Mouse (Mus musculus): ENCODE measurements around the gene Dbil5. TPM values are rescaled to one million over a fixed set of nuclear protein-coding genes. Genes with fewer than 3 reads are reported as not detected.
A peak's percentile ranks its signal among the peaks of the same experiment; 100 is the strongest.

Gene Dbil5
- polyA plus RNA-seq, 1 experiment from 2014 or later, result not detected

DNA sequence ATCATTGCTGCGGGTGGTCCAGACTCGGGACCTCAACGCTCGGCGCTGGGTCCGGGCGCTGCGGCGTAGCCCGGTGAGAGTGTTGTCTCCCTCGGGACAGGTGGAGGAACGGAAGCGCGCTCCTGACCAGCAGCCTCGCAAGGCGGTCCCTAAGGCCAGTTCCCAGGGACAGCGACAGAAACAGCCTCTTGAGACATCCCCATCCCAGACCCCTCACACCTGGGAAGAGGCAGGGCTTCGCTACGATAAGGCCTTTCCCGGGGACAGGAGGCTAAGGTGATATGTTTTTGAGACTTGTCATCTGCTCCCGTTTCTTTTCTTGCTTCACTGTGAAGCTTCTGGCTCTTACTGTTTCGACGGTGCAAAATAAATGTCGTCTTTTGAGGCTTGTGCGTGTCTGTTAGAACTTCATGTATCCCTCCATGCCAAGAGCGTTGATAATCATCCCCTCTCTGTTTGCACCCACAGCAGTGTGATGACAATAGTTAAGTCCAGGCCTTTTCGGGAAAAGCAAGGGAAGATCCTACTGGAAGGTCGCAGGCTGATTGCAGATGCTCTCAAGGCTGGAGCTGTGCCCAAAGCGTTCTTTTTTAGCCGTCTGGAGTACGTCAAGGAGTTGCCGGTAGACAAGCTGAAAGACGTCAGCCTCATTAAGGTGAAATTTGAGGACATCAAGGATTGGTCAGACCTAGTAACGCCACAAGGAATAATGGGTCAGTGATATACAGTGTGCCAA lies 26.6 kb downstream of the Dbil5 start:
- no peak overlapping the region for H3K27ac ChIP-seq
- peak overlapping the region; percentile 82 for H3K4me3 ChIP-seq
- H3K4me1 ChIP-seq, result peaks cover 23% of the 10 kb centered on the region
- H3K27me3 ChIP-seq, result no peaks in the 10 kb centered on the region
- peak overlapping the region; percentile 87 for H3K9ac ChIP-seq
- H3K9me3 ChIP-seq (replicated peaks), result no peaks in the 10 kb centered on the region
- H3K4me2 ChIP-seq, result peak overlapping the region; percentile 76
- ATAC-seq, result no peak
- H3K36me3 ChIP-seq (ENCODE audit: poor library complexity, severe bottlenecking), result peaks cover 24% of the 10 kb centered on the region
- 3% methylated on average over 34 of the region's 34 CpGs for WGBS

DNA sequence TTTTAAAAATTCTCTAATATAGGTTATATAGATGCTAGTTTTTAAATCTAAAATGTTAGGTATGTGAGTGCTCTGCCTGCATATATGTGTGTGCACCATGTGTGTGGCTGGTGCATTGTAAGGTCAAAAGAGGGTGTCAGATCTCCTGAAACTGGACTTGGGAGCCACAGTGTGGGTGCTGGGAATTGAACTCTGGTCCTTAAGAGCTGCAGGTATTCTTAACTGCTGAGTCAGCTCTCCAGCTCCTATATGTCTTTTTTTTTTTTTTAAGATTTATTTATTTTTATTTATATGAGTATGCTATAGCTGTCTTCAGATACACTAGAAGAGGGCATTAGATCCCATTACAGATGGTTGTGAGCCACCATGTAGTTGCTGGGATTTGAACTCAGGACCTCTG lies 29.0 kb downstream of the Dbil5 start:
- peaks cover 23% of the 10 kb centered on the region for H3K4me1 ChIP-seq
- H3K27me3 ChIP-seq, result no peaks in the 10 kb centered on the region
- no peaks in the 10 kb centered on the region for H3K9me3 ChIP-seq (replicated peaks)
- H3K36me3 ChIP-seq (ENCODE audit: poor library complexity, severe bottlenecking), result peaks cover 32% of the 10 kb centered on the region
- H3K27ac ChIP-seq, result no peak overlapping the region
- ATAC-seq, result no peak
- no peak overlapping the region for H3K4me3 ChIP-seq
- no peak overlapping the region for H3K4me2 ChIP-seq
- H3K9ac ChIP-seq, result no peak overlapping the region

DNA sequence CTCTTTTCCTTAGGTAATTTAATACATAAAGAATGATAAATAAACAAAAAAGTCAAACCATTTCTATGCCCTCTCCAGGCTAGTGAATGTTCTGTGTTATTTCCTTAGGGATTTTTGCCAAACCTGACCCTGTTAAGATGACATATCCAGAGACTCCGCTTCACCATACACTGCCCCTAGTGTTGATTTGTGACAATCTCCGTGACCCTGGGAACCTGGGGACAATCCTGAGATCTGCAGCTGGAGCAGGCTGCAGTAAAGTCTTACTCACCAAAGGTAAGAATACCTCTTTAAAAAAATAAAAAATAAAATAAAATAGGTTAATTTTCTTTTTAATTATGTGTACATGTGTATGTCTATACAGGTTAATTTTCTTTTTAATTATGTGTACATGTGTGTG lies 29.8 kb downstream of the Dbil5 start:
- no peak overlapping the region for H3K27ac ChIP-seq
- WGBS, result 47% methylated on average over 2 of the region's 2 CpGs
- no peaks in the 10 kb centered on the region for H3K9me3 ChIP-seq (replicated peaks)
- no peaks in the 10 kb centered on the region for H3K27me3 ChIP-seq
- H3K4me1 ChIP-seq, result peaks cover 25% of the 10 kb centered on the region
- H3K9ac ChIP-seq, result no peak overlapping the region
- peaks cover 32% of the 10 kb centered on the region for H3K36me3 ChIP-seq (ENCODE audit: poor library complexity, severe bottlenecking)
- no peak overlapping the region for H3K4me2 ChIP-seq
- no peak for ATAC-seq
- H3K4me3 ChIP-seq, result no peak overlapping the region

GRCm38 (mm10) chr11:76252036-76252435 lies 34.6 kb downstream of the Dbil5 start:
- Histone ChIP-seq H3K4me1 (peaks cover 27% of the 10 kb centered on the region), H3K4me2 (no peak overlapping the region), H3K9me3 (replicated peaks) (no peaks in the 10 kb centered on the region), H3K27ac (0 out of 2 replicates have a peak overlapping the region, but pooled peaks have one; percentile 6), H3K36me3 (ENCODE audit: poor library complexity, severe bottlenecking) (peaks cover 32% of the 10 kb centered on the region), H3K4me3 (no peak overlapping the region), H3K9ac (no peak overlapping the region; the same call in 1 of the 2 replicates), H3K27me3 (no peaks in the 10 kb centered on the region)
- WGBS, result 58% methylated on average over 3 of the region's 3 CpGs
- ATAC-seq, result no peak

GRCm38 (mm10) chr11:76253145-76253917 lies 35.9 kb downstream of the Dbil5 start:
- H3K4me3 ChIP-seq, result no peak overlapping the region
- H3K9ac ChIP-seq, result no peak overlapping the region
- H3K27ac ChIP-seq, result no peak overlapping the region
- no peaks in the 10 kb centered on the region for H3K27me3 ChIP-seq
- 57% methylated on average over 5 of the region's 5 CpGs for WGBS
- H3K4me1 ChIP-seq, result peaks cover 27% of the 10 kb centered on the region
- no peak overlapping the region for H3K4me2 ChIP-seq
- ATAC-seq, result peak; percentile 89
- peaks cover 29% of the 10 kb centered on the region for H3K36me3 ChIP-seq (ENCODE audit: poor library complexity, severe bottlenecking)
- H3K9me3 ChIP-seq (replicated peaks), result no peaks in the 10 kb centered on the region

GRCm38 (mm10) chr11:76253918-76254264 lies 36.5 kb downstream of the Dbil5 start:
- Histone ChIP-seq H3K4me1 (peaks cover 27% of the 10 kb centered on the region), H3K4me2 (no peak overlapping the region), H3K4me3 (no peak overlapping the region), H3K9ac (no peak overlapping the region), H3K27me3 (no peaks in the 10 kb centered on the region), H3K36me3 (ENCODE audit: poor library complexity, severe bottlenecking) (peaks cover 23% of the 10 kb centered on the region), H3K27ac (no peak overlapping the region), H3K9me3 (replicated peaks) (no peaks in the 10 kb centered on the region)
- 74% methylated on average over 4 of the region's 4 CpGs for WGBS
- ATAC-seq, result no peak

GRCm38 (mm10) chr11:76255431-76256001 lies 38.1 kb downstream of the Dbil5 start:
- no peak overlapping the region for H3K4me3 ChIP-seq
- no peak overlapping the region for H3K4me2 ChIP-seq
- peaks cover 7% of the 10 kb centered on the region for H3K36me3 ChIP-seq (ENCODE audit: poor library complexity, severe bottlenecking)
- H3K9me3 ChIP-seq (replicated peaks), result no peaks in the 10 kb centered on the region
- peaks cover 36% of the 10 kb centered on the region for H3K4me1 ChIP-seq
- H3K27me3 ChIP-seq, result no peaks in the 10 kb centered on the region
- ATAC-seq, result peak; percentile 44; the same call in 1 of the 2 replicates
- H3K27ac ChIP-seq, result 0 out of 2 replicates have a peak overlapping the region, but pooled peaks have one; percentile 55
- 58% methylated on average over 4 of the region's 4 CpGs for WGBS
- H3K9ac ChIP-seq, result peak overlapping the region; percentile 37; the same call in 1 of the 2 replicates

DNA sequence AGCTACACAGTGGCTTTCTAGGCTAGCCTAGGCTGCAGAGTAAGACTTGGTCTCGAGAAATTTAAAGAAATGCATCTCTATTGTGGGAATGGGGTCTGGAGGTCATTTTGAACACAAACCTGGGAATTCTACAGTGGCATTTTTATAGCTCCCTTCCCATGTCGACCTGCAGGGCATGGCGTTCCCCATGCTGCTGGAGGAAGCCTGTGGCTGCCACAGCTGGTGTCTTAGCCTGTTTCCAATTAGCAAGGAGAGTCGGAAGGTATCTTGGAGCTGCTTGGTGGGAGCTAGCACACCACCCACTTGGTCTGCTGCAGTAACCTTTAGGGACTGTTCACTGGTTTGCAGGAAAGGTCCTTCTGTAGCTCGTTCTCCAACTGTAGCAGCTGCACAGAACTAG lies 38.7 kb downstream of the Dbil5 start:
- peak overlapping the region; percentile 55 for H3K27ac ChIP-seq
- no peaks in the 10 kb centered on the region for H3K27me3 ChIP-seq
- H3K4me3 ChIP-seq, result no peak overlapping the region
- H3K4me1 ChIP-seq, result peaks cover 42% of the 10 kb centered on the region
- no peak overlapping the region for H3K4me2 ChIP-seq
- peaks cover 5% of the 10 kb centered on the region; the same call in 1 of the 2 replicates for H3K36me3 ChIP-seq (ENCODE audit: poor library complexity, severe bottlenecking)
- 60% methylated on average over 5 of the region's 5 CpGs for WGBS
- ATAC-seq, result no peak
- H3K9me3 ChIP-seq (replicated peaks), result no peaks in the 10 kb centered on the region
- H3K9ac ChIP-seq, result no peak overlapping the region

DNA sequence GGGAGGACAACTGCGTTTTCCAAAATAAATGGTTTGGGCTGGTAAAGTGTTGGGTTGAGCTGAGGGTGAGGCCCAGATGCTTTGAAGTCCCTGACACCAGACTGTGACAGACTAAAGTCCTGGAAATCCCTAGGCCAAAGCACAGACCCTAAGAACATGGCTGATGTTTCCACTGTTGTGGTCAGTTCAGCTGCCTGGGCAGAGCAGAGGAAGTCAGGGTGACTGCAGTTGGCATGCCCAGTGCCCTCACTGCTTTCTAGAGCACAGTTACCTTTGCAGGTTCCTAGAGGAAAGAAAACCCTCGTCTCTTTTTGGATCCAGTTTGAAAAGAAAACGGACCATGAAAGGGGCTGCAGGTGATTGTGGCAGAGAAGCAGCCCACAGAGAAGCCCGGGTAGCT lies 40.0 kb downstream of the Dbil5 start:
- no peak overlapping the region for H3K27ac ChIP-seq
- no peak overlapping the region for H3K4me2 ChIP-seq
- H3K27me3 ChIP-seq, result no peaks in the 10 kb centered on the region
- H3K36me3 ChIP-seq (ENCODE audit: poor library complexity, severe bottlenecking), result peaks cover 9% of the 10 kb centered on the region; the same call in 1 of the 2 replicates
- H3K9ac ChIP-seq, result no peak overlapping the region
- no peaks in the 10 kb centered on the region for H3K9me3 ChIP-seq (replicated peaks)
- ATAC-seq, result no peak
- H3K4me1 ChIP-seq, result peaks cover 47% of the 10 kb centered on the region
- 78% methylated on average over 4 of the region's 4 CpGs for WGBS
- H3K4me3 ChIP-seq, result no peak overlapping the region

DNA sequence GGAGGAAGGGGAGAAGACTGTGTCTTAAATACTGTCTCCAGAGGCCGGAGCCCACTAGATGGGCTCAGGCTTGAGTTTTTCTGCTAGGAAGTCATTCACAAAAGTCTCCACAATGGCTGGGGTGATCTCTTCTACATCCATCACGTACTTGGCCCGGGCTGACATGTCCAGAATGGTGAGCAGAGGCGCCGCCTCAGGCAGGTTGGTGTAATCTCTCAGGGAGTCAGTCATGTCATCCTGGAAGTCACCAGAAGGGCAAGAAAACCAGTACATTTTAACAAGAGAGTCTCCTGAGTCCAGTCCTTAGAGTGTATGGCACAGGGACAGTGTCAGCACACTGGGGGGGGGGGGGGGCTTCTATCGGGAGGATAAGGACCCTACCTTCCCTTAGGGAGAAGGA lies 41.1 kb downstream of the Dbil5 start:
- WGBS, result 90% methylated on average over 6 of the region's 6 CpGs
- Histone ChIP-seq H3K4me3 (no peak overlapping the region), H3K4me2 (no peak overlapping the region), H3K9ac (no peak overlapping the region), H3K27ac (no peak overlapping the region), H3K27me3 (no peaks in the 10 kb centered on the region; the same call in 1 of the 2 replicates), H3K36me3 (ENCODE audit: poor library complexity, severe bottlenecking) (peaks cover 9% of the 10 kb centered on the region; the same call in 1 of the 2 replicates), H3K4me1 (peaks cover 53% of the 10 kb centered on the region), H3K9me3 (replicated peaks) (no peaks in the 10 kb centered on the region)
- no peak for ATAC-seq

DNA sequence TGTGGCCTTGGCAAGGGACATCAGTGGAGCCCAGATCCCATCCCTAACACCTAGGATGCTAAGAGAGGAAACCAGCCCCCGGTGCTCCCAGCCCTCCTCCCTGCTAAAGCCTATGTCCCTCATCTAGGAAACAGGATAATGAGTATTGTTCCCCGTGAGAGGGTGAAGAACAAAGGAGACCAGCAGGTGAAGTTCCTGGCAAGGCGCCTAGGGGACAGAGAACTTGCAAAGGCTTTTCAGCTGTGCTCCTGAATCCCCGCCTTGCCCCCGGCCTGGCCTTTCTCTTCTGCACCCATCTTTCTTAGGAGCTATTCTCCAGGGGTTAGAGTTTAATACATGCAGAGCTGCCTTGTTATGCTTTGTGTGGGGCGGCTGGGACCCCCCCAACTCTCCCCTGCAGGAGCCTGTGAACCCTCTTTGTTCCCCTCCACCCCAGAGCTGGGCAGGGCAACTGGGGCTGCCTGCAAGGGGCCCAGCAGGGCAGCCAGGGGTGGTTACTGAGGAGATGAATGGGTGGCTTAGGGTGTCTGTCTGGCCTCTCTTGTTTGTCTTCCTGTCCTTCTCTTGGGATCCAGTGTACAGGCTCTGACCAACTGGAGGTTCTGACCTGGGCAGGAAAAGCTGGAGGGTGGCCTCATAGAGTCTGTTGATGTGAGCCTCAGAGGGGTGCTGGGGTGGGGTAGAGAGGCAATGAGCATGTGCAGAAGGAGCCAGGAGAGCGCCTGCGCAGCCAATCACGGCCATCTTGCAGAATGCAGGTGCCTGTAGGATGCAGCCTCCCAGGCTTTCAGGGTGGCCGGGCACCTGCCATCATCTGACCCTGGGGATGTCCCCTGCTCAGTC lies 43.0 kb downstream of the Dbil5 start:
- Histone ChIP-seq H3K27me3 (peaks cover 5% of the 10 kb centered on the region; the same call in 1 of the 2 replicates), H3K9ac (peak overlapping the region; percentile 46), H3K36me3 (ENCODE audit: poor library complexity, severe bottlenecking) (peaks cover 9% of the 10 kb centered on the region; the same call in 1 of the 2 replicates), H3K4me3 (no peak overlapping the region), H3K4me1 (peaks cover 49% of the 10 kb centered on the region), H3K4me2 (no peak overlapping the region), H3K9me3 (replicated peaks) (no peaks in the 10 kb centered on the region), H3K27ac (peak overlapping the region; percentile 35; the same call in 1 of the 2 replicates)
- no peak for ATAC-seq
- 40% methylated on average over 10 of the region's 10 CpGs for WGBS
